Mouse (Mus musculus) retina, embryonic 14.5 days (tissue): ENCODE measurements around the gene Gm43518.

ENCODE experiments used
- DNase-seq: peaks from one replicate; pipeline ENCODE4 v3.0.0-alpha.2; 2015; ENCODE audit warnings: low spot score

Gm43518 gene

DNA sequence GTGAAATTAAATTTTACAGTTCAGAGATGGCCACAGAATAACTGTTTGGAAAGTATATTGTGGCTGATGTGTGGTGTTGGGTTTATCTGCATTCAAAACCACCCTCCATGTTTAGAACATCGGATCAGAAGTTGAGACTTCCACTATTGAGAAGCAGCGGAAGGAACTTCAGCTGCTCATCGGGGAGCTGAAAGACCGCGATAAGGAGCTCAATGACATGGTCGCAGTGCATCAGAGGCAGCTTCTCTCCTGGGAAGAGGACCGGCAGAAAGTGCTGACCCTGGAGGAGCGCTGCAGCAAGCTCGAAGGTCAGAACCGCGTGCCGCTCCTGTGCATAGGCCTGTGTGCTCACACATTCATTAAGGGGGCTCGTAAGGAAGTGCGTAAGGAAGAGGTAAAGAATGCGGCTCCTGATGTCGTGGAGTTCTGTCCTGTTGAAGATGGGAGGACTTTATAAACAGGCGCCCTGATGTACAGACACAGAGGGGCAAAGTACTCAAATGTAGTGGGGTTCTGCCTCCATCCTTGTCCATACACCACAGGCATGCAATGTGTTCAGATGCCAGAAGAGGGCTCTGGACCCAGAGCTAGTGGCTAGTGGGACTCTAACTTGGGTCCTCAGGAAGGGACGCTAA lies 6.9 kb downstream of the Gm43518 start:
- DNase-seq = peak; percentile 63

DNA sequence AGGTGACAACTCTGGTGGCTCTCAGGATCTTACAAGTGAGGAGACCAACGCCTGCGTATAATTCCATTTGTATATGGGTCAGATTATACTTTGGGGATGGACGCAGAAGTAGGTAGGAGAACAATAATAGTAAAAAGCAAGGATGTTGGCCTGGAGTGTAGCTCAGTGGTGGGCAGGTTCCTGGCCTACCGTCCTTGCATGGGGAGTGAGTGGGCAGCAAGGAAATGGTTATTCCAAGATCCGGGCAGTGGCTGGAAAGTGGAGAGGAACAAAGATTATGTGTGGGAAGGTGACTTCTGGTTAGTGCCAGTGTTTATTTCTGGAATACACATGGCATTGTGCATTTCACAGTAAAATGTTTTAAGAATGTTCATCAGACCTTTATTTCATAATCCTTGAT lies 8.7 kb downstream of the Gm43518 start:
- no peak for DNase-seq

- no peak for DNase-seq
Observed at GRCm38 (mm10) chr5:123938479-123938878, 11.3 kb downstream of the Gm43518 start.

GRCm38 (mm10) chr5:123946546-123946945 lies 19.3 kb downstream of the Gm43518 start:
- DNase-seq = no peak

- DNase-seq = peak; percentile 87
Observed at GRCm38 (mm10) chr5:123947041-123947761, 20.0 kb downstream of the Gm43518 start.

DNA sequence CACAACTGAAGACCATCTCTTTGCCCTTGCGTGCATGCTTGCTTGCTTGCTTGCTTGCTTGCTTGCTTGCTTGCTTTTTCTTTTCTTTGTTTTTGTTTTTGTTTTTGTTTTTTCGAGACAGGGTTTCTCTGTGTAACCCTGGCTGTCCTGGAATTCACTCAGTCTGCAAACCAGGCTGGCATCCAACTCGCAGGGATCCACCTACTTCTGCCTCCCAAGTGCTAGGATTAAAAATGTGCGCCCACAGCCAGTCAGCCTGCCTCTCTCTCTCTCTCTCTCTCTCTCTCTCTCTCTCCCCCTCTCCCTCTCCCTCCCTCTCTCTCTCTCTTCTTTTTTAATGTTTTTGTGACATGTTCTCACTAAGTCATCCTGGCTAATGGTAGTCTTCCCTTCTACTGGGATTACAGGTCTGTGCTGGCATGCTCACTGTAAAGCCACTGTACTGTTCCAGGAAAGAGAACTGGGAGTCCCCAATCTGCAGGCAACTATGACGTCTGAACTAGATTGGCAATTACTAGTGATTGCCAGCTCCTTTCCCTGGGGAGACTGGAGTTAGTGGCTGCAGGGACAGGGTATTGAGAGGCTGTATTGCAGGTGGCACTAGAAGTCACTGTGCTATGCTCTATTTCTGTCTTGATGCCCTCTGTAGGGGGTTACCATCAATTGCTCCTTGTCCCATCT lies 25.3 kb downstream of the Gm43518 start:
- DNase-seq = no peak

GRCm38 (mm10) chr5:123957213-123957612 lies 30.0 kb downstream of the Gm43518 start:
- no peak for DNase-seq

GRCm38 (mm10) chr5:123959018-123959417 lies 31.8 kb downstream of the Gm43518 start:
- no peak for DNase-seq

DNA sequence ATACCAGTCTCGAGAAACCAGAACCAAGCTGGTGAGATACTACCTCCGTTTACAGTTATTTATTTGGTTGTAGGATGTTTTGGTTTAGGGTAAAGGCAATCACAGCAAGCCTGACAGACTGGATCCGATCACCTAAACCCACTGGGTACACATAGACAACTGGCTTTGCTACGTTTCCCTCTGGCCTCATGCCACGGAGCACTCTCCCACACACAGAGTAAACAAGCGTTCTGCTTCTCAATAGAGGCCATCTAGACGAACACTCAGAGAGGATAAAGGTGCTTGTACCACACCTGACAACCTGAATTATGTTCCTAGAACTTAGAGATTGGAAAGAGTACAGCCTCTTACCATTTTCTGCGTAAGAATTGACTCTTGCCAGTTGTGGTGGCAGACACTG lies 32.9 kb downstream of the Gm43518 start:
- DNase-seq = no peak

DNA sequence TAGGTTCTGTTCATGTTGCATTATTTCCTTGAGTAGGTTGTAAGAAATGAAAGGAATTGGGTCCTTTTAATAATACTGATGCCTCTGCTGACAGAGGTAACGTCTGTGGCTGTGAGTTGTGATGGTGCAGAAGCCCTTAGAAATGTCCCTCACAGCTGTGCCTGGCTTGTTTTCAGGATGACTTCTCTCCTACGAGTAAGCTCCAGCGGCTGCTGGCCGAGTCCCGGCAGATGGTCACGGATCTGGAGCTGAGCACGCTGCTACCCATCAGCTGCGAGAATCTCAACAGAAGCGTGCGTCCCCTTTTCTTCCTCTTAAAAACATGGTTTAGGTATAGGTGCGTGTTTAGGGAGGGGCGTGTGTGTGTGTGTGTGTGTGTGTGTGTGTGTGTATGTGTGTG lies 33.8 kb downstream of the Gm43518 start:
- no peak for DNase-seq

- DNase-seq = no peak
Observed at GRCm38 (mm10) chr5:123964208-123964607, 37.0 kb downstream of the Gm43518 start.

GRCm38 (mm10) chr5:123966759-123967158 lies 39.5 kb downstream of the Gm43518 start:
- no peak for DNase-seq

GRCm38 (mm10) chr5:123968468-123968867 lies 41.2 kb downstream of the Gm43518 start:
- no peak for DNase-seq

DNA sequence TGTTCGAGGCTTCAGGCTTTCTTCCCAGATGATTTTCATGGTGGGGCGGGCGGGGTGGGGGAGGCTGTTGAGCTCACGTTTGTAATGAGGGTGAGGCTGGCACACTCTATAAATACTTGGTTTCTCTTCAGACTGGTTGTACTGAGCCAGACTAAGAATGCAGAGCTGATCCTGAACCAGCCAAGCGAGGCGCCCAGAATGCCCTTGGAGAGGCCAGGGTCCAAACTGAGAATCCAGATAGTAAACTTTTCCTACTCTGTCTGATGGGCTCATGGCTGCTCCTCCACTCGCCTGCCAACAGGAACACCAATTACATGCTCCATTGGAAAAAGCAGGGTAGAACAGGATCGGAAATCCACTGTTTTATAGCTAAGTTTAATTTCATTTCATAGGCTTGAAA lies 42.0 kb downstream of the Gm43518 start:
- no peak for DNase-seq

GRCm38 (mm10) chr5:123970576-123970975 lies 43.4 kb downstream of the Gm43518 start:
- no peak for DNase-seq

DNA sequence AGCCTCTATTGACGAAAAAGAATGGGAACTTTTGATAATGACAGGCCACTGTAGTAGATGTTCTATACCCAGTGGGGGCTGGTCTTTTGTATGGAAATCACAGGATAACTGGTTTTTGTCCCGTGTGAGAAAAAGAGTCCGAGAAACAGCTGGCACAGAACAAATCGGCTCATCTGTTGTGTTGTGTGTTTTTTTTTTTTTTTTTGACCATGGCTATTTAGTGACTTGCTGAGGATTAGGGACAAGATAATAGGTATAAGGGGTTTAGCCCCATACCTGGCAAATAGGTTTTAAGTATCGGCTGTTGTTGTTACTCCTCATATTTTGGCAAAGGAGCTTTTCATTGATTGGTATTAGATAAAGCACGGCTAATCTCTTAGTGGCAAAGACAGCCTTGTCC lies 45.2 kb downstream of the Gm43518 start:
- no peak for DNase-seq

DNA sequence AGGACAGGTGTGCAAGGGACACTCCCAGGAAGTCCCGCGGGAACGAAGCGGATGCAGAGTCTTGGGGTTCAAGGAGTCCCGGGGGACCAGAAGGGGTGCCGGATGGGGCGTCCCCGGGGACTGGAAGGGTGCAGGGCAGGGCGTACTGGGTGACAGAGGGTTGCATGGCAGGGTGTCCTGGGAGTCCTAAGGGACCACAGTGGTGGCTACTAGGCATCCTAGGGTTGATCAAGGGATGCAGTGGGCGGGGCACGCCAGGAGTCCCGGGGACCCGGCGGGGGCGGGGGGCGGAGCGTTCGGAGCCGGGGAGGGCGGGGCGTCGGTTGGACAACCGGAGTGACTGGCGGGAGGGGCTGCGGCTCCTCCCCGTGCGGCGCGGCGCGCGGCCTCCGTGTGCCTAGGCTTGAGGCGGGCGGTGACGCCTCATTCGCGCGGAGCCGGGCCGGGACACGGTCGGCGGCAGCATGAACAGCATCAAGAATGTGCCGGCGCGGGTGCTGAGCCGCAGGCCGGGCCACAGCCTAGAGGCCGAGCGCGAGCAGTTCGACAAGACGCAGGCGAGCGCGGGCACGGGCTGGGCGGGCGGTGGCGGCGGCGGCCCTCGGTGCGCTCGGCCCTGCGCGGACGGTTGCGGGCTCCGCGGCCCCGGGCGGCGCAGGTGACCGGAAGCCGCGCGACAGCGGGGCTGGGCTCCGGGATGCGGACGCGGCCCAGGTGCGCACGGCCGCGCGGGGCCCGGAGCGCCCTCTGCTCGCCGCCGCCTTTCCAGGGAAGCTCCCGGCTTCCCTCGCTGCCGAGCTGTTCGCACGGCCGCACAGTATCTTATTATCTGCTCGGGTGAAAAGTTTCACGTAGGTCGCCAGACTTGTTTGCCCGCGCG lies 46.3 kb downstream of the Gm43518 start, which contains the start of gene Hip1r:
Gene Hip1r (plus strand): TSS at position 330 of the 880 bp plus-strand sequence.
- DNase-seq = peak; percentile 70

DNA sequence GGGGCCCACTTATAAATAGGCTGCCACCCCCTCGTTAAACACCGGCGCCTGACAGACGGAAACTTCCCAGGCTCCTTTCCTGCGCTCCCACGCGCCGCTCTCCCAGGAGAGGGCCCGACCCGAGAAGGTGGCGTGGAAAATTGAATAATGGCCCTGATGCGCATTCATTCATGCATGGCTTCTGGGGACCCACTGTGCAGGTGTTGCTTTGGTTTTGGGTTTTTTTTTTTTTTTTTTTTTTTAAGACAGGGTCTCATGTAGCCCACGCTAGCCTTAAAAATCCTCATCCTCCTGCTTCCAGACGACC lies 46.9 kb downstream of the Gm43518 start:
- no peak for DNase-seq

GRCm38 (mm10) chr5:123974616-123975111 lies 47.4 kb downstream of the Gm43518 start:
- no peak for DNase-seq

DNA sequence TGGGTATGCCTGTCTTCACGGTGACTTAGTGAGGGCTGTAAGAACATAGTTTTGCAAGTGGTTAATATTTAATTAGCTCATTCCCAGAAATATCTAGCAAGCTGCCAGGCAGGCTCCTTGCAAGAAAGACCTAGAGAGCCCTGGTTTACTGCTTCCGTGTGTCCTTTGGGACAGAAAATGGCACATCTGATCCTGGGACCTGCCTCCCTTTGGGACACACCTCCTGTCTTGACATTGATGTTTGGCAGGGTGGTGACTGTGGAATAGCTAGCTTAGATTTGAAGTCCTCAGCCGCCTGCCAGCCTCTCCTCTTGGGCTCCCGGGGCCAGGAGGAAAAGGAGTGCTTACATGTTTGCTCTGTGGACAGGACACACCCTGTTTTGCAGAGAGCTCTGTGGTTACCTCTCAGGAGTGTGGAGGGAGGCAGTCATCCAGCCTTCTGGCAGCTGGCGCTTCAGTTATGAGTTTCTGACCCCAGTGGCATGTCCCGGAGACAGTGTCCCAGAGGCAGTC lies 48.5 kb downstream of the Gm43518 start:
- no peak for DNase-seq

- DNase-seq = no peak
Observed at GRCm38 (mm10) chr5:123977231-123977630, 50.0 kb downstream of the Gm43518 start.

DNA sequence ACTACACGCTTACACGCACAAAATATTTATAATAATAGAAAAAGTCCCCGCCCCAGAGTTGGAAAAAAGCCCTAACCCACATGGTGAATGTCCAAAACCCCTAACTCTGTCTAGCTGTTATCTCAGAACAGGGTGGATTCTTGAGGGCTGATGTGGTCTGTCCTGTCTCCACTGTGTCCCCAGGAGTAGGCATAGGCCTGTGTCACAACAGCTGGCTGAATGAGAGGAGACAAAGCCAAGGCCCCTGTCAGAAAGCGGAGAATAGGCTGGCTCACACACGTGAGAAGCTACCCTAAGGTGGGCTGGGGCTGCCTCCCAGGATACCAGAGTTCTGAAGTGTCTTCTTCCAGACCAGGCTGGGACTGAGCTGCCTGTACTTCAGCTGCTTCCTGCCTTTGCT lies 50.9 kb downstream of the Gm43518 start:
- DNase-seq = no peak
